Mouse (Mus musculus) liver, embryonic 13.5 days (tissue): Measurements from ENCODE around the gene Prdm9. TPM values are rescaled to one million over a fixed set of nuclear protein-coding genes. Genes with fewer than 3 reads are reported as not detected.

ENCODE experiments used
- ATAC-seq: fragments of 200-750 bp; cut with Nextera tagmentation; 2 replicates; pipeline ENCODE4 v1.8.0; 2017; ENCODE audit warnings: low read depth, mild to moderate bottlenecking, moderate number of reproducible peaks, moderate library complexity
- DNase-seq: peaks from one replicate; pipeline ENCODE4 v3.0.0; 2022
- H3K27ac ChIP-seq: fragments of 300-500 bp; sonication (generic); 2 replicates; pipeline ENCODE4 v1.5.1; 2015; ENCODE audit warnings: moderate library complexity, mild to moderate bottlenecking, inconsistent platforms
- H3K27me3 ChIP-seq: fragments of 300-500 bp; sonication (generic); 2 replicates; pipeline ENCODE4 v1.6.1; 2015; ENCODE audit warnings: mild to moderate bottlenecking, inconsistent platforms
- H3K36me3 ChIP-seq: fragments of 300-500 bp; sonication (generic); 2 replicates; pipeline ENCODE4 v1.6.1; 2015; ENCODE audit warnings: mild to moderate bottlenecking, inconsistent platforms
- H3K4me1 ChIP-seq: fragments of 300-500 bp; sonication (generic); replicated peaks from 2 replicates; pipeline ENCODE4 v1.6.1; 2015; ENCODE audit warnings: inconsistent platforms
- H3K4me2 ChIP-seq: fragments of 300-500 bp; sonication (generic); 2 replicates; pipeline ENCODE4 v1.6.1; 2015; ENCODE audit warnings: inconsistent platforms, mild to moderate bottlenecking, moderate library complexity
- H3K4me3 ChIP-seq: fragments of 300-500 bp; sonication (generic); replicated peaks from 2 replicates; pipeline ENCODE4 v1.5.1; 2015; ENCODE audit warnings: mild to moderate bottlenecking, inconsistent platforms
- H3K9ac ChIP-seq: fragments of 300-500 bp; sonication (generic); 2 replicates; pipeline ENCODE4 v1.6.1; 2015; ENCODE audit warnings: mild to moderate bottlenecking, inconsistent platforms
- H3K9me3 ChIP-seq: fragments of 300-500 bp; sonication (generic); replicated peaks from 2 replicates; pipeline ENCODE4 v1.6.1; 2016; ENCODE audit warnings: inconsistent platforms
- WGBS: fragments of 180-500 bp; shearing (Covaris S2); methylation state at CpG from one replicate; pipeline ENCODE4 v1.1.7; 2015; ENCODE audit not compliant: insufficient replicate concordance; 5-methylcytosine and 5-hydroxymethylcytosine counted together
- polyA plus RNA-seq: library from polyadenylated mRNA; unstranded; fragments of >200 nt; fragmentation: Nextera tagmentation; extraction: Ambion mirVana; gene quantifications from 2 replicates; pipeline ENCODE4 v1.2.1, GENCODE M21; 2015

Gene Prdm9
- polyA plus RNA-seq, 1 experiment from 2014 or later, result 0.55 TPM

GRCm38 (mm10) chr17:15526986-15527810, 37.0 kb downstream of the Prdm9 start, which contains the start of gene Pdcd2:
Gene Pdcd2 (minus strand): TSS chr17:15527301.
- Histone ChIP-seq H3K4me1 (peaks cover 29% of the 10 kb centered on the region), H3K27ac (peak within 1 kb of the TSS; percentile 87), H3K27me3 (no peaks in the 10 kb centered on the region), H3K9me3 (no peaks in the 10 kb centered on the region), H3K4me3 (peak within 1 kb of the TSS; percentile 89), H3K9ac (peak within 1 kb of the TSS; percentile 90), H3K36me3 (peaks cover 29% of the 10 kb centered on the region), H3K4me2 (peak within 1 kb of the TSS; percentile 94)
- WGBS, result under 1% methylated on average over 55 of the region's 55 CpGs
- DNase-seq, result peak; percentile 95
- ATAC-seq, result peak; percentile 100

- ATAC-seq (no peak), DNase-seq (peak; percentile 3)
- Histone ChIP-seq H3K36me3 (peaks cover 38% of the 10 kb centered on the region), H3K9ac (peak overlapping the region; percentile 90), H3K27ac (peak overlapping the region; percentile 87; the same call in 1 of the 2 replicates), H3K4me1 (peaks cover 29% of the 10 kb centered on the region), H3K4me2 (peak overlapping the region; percentile 94), H3K4me3 (peak overlapping the region; percentile 89), H3K9me3 (no peaks in the 10 kb centered on the region), H3K27me3 (no peaks in the 10 kb centered on the region)
- 8% methylated on average over 10 of the region's 10 CpGs for WGBS
These were observed 37.9 kb downstream of the Prdm9 start for GRCm38 (mm10) chr17:15526304-15526703.

- DNase-seq (no peak), ATAC-seq (no peak)
- Histone ChIP-seq H3K4me3 (no peak overlapping the region), H3K9ac (no peak overlapping the region), H3K4me2 (no peak overlapping the region), H3K36me3 (peaks cover 93% of the 10 kb centered on the region), H3K4me1 (no peaks in the 10 kb centered on the region), H3K9me3 (no peaks in the 10 kb centered on the region), H3K27ac (no peak overlapping the region), H3K27me3 (no peaks in the 10 kb centered on the region)
- WGBS, result 86% methylated on average over 1 of the region's 1 CpGs
These were observed 45.4 kb downstream of the Prdm9 start for GRCm38 (mm10) chr17:15518766-15519165.

- Histone ChIP-seq H3K27ac (no peak overlapping the region), H3K36me3 (peaks cover 95% of the 10 kb centered on the region), H3K27me3 (no peaks in the 10 kb centered on the region), H3K9ac (no peak overlapping the region), H3K4me2 (no peak overlapping the region), H3K4me3 (no peak overlapping the region), H3K4me1 (no peaks in the 10 kb centered on the region), H3K9me3 (no peaks in the 10 kb centered on the region)
- 78% methylated on average over 5 of the region's 5 CpGs for WGBS
- no peak for DNase-seq
- no peak for ATAC-seq
These were observed 46.0 kb downstream of the Prdm9 start for GRCm38 (mm10) chr17:15518186-15518585.

- peak; percentile 31; the same call in 1 of the 2 replicates for ATAC-seq
- no peaks in the 10 kb centered on the region for H3K9me3 ChIP-seq
- DNase-seq, result no peak
- WGBS, result 52% methylated on average over 5 of the region's 5 CpGs
- H3K27me3 ChIP-seq, result no peaks in the 10 kb centered on the region
- H3K4me1 ChIP-seq, result no peaks in the 10 kb centered on the region
- no peak overlapping the region for H3K9ac ChIP-seq
- H3K27ac ChIP-seq, result no peak overlapping the region
- peaks cover 91% of the 10 kb centered on the region for H3K36me3 ChIP-seq
- no peak overlapping the region for H3K4me3 ChIP-seq
- no peak overlapping the region for H3K4me2 ChIP-seq
These were observed 46.4 kb downstream of the Prdm9 start for GRCm38 (mm10) chr17:15517776-15518175.

- ATAC-seq (no peak), DNase-seq (no peak)
- Histone ChIP-seq H3K4me2 (no peak overlapping the region), H3K9me3 (no peaks in the 10 kb centered on the region), H3K27me3 (no peaks in the 10 kb centered on the region), H3K36me3 (peaks cover 91% of the 10 kb centered on the region), H3K27ac (no peak overlapping the region), H3K4me1 (no peaks in the 10 kb centered on the region), H3K9ac (no peak overlapping the region), H3K4me3 (no peak overlapping the region)
- 73% methylated on average over 2 of the region's 2 CpGs for WGBS
These were observed 53.5 kb downstream of the Prdm9 start for GRCm38 (mm10) chr17:15510694-15511093.

- Histone ChIP-seq H3K9me3 (no peaks in the 10 kb centered on the region), H3K9ac (peak within 1 kb of the TSS; percentile 91), H3K36me3 (peaks cover 32% of the 10 kb centered on the region), H3K27me3 (no peaks in the 10 kb centered on the region), H3K4me1 (peaks cover 45% of the 10 kb centered on the region), H3K27ac (peak within 1 kb of the TSS; percentile 77), H3K4me2 (peak within 1 kb of the TSS; percentile 89), H3K4me3 (peak within 1 kb of the TSS; percentile 94)
- under 1% methylated on average over 63 of the region's 63 CpGs for WGBS
- ATAC-seq (peak; percentile 87), DNase-seq (peak; percentile 93)
These were observed 64.3 kb downstream of the Prdm9 start, which contains the start of the genes Psmb1 and Tbp for GRCm38 (mm10) chr17:15499656-15500394. Gene Psmb1 (minus strand): TSS chr17:15499751. Gene Tbp (plus strand): TSS chr17:15499888.

GRCm38 (mm10) chr17:15498753-15499113, 65.4 kb downstream of the Prdm9 start:
- Histone ChIP-seq H3K36me3 (peaks cover 32% of the 10 kb centered on the region), H3K9me3 (no peaks in the 10 kb centered on the region), H3K27me3 (no peaks in the 10 kb centered on the region), H3K9ac (peak overlapping the region; percentile 91), H3K27ac (peak overlapping the region; percentile 77), H3K4me2 (peak overlapping the region; percentile 89), H3K4me3 (peak overlapping the region; percentile 94), H3K4me1 (peaks cover 48% of the 10 kb centered on the region)
- ATAC-seq (no peak), DNase-seq (no peak)
- 39% methylated on average over 7 of the region's 7 CpGs for WGBS

- H3K4me2 ChIP-seq, result peak overlapping the region; percentile 89
- H3K36me3 ChIP-seq, result peaks cover 36% of the 10 kb centered on the region
- H3K4me3 ChIP-seq, result peak overlapping the region; percentile 94
- H3K4me1 ChIP-seq, result peaks cover 48% of the 10 kb centered on the region
- ATAC-seq, result peak; percentile 94
- peak; percentile 89 for DNase-seq
- under 1% methylated on average over 50 of the region's 50 CpGs for WGBS
- peak overlapping the region; percentile 93 for H3K27ac ChIP-seq
- no peaks in the 10 kb centered on the region for H3K27me3 ChIP-seq
- peak overlapping the region; percentile 91 for H3K9ac ChIP-seq
- H3K9me3 ChIP-seq, result no peaks in the 10 kb centered on the region
These were observed 66.0 kb downstream of the Prdm9 start for GRCm38 (mm10) chr17:15497882-15498752.
